Mouse (Mus musculus): ENCODE measurements around the gene Runx2.

Gene Runx2

DNA sequence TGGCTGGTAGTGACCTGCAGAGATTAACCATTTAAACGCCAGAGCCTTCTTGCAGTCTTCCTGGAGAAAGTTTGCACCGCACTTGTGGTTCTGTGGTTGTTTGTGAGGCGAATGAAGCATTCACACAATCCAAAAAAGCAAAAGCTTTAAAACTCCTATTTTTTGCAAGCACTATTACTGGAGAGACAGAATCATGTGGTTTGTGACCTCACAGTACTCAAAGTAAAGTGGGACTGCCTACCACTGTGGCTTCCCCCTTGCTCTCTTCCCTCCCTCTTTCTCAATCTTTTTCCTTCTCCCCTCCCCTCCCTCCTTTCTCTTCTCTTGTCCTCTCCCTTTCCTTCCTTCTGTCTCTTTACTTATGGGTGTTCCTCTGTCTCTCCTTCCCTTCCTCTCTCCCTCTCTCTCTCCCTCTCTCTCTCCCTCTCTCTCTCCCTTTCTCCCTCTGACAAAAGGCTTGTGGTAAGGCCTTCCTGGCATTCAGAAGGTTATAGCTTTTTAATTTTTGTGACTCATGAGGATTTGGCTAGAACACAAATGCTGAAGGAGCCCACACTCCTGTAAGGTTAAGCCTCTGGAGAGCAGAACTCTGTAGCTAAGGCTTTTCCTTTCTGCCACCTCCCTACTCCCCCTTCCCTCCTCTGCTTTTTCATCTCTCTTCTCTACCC is at the start of gene Runx2:
Runx2 (minus strand) TSS at position 290 of the 668 bp plus-strand sequence.
- no peak for DNase-seq (ENCODE audit: low spot score)

DNA sequence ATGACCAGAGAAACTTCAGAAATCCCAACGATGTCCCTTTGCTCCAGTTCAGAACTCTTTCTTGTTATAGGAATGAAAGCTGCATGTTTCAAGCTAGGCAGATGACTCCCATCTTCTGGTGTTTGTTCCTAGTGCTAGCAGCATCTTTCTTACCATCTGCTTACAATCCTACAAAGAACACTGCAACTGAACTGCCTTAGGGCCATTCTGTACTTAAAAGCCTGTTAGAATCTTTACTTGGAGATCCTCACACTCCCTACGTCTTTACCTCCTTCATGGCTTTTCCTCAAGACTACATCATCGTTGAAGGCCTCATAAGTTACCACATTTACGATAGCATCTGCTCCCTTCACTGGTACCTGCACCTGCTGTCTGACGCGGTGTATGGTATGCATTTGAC is 48.6 kb upstream of the Runx2 start:
- no peak for DNase-seq (ENCODE audit: low spot score)

DNA sequence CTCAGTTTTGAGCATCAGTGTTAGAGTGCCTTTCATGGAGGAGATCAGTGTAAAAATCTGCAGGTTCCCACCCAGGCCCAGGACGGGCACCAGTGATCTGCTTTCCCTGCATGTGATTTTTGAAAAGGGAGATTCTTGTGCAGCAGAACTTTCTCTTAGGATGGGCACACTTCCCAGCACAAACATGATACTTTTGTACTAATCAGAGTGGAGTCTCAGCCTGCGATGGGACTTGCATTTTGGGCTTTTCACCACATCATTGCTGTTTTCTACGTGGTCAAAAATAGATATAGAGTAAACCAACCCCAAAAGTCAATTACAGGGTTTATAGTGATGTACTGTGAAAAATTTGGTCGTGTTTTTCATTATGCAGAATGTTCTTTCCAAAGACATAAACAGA is 27.6 kb upstream of the Runx2 start:
- no peak for DNase-seq (ENCODE audit: low spot score)

DNA sequence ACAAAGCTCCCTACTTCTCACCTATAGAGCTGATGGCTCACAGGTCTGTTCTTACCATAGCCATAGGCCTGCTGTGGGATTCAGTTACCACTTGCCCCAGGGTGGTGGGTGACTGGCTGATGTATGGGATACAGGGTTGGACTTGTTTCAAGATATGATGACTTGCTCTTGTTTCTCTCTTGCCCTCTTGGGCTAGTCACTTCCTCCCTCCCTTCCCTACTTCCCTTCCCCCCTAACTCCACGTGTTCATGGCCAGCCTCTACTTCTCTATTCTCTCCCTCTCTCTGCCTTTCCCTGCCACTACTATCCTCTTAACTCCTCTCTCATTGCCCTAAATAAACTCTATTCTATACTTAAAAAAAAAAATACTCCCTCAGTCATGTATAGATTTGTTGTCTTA is 16.6 kb upstream of the Runx2 start:
- DNase-seq (ENCODE audit: low spot score): no peak

DNA sequence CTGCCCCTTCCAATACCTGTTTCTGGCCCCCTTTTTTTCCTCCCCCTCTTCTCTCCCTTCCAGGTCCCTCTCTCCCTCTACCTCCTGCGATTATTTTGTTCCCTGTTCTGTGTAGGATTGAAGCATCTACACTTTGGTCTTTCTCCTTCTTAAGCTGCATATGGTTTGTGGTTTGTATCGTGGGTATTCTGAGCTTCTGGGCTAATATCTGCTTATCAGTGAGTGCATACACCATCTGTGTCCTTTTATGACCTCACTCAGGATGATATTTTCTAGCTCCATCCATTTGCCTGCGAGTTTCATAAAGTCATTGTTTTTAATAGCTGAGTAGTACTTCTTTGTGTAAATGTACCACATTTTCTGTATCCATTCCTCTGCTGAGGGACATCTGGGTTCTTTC is 15.0 kb upstream of the Runx2 start:
- no peak for DNase-seq (ENCODE audit: low spot score)

DNA sequence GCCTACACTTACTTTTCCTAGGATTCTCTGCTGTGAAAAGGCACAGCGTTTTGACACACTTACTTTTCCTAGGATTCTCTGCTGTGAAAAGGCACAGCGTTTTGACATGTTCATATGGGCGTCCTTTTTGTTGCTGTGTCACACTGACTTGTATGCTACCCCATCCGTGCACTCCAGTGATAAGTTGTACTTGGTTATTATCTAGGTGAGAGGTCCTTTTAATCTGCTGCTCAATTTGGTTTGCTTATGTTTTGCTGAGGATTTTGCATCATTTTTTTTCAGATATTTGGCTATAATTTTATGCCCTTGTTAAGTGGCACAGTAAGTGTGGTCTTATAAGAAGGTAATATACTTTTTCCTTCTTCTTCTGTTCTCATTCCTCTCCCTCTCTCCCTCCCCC is 13.4 kb upstream of the Runx2 start:
- DNase-seq (ENCODE audit: low spot score): peak; percentile 11

DNA sequence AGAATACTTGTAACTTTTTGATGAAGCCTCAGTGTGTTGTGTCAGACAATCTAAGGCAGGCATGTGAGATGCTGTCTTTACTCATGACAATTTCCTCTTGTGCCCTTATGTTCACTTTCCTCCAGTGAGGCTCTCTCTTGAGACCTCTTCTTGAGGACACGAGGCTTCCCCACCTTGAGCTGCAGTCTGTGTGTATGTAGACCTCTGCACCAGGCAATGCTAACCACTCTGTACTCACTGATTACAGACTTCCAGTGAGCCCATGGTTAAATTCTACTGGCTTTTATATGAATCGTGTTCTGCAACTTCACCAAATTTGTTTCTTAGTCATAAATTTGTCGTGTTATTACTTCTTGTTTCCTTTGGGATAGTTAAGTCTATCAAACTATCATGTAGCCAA is 12.5 kb upstream of the Runx2 start:
- DNase-seq (ENCODE audit: low spot score): no peak

DNA sequence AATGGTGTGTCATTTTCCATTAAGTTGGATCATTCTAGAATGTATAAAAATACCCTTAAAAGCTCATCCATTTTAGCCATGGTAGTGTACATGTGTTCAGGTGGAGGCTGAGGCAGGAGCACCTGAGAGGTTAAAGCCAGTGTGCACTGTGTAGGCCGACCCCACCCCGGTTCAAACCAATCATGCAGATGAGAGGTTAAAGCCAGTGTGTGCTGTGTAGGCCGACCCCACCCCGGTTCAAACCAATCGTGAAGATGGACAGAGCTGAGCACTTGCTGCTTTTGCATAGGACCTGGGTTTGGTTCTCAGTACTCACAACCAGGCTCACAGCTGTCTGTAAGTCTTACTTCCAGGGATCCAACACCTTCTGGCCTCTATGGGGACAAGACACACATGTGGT is 7.3 kb upstream of the Runx2 start:
- no peak for DNase-seq (ENCODE audit: low spot score)

DNA sequence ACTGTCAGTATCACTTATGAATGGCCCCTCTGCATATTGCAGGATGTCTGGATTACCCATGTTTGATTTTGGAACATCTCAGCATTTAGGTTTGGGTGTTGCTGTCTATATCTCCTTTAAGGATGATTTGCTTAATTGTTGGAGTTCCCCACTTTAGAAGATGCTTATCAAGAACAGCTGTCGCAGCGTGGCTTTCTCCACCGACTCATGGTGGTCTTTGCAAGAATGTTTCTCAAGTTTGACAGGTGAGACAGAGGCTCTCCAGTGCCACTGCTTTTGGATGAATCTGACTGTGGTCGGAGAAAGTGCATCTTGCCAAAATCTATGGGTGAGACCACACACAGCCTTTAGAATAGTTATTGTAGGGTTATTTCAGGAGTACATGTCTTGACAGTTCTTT is 5.2 kb upstream of the Runx2 start:
- no peak for DNase-seq (ENCODE audit: low spot score)

DNA sequence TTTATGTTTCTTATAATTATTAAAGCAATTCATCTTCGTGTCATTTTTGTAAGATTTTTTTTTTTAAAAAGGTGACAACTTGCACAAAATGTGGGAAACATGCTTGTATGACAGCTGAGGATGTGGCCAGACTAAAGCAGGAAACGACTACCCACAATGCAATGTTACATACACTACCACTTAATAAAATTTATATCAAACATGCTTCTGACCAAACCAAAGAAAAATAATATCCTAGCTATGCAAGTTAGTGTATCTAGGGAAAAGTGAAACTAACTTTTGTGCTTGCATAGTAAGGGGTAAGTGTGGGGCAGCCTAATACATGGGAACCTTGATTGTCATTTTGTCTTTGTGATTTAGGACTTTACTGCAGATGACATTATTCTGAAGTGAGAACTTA is 4.2 kb upstream of the Runx2 start:
- DNase-seq (ENCODE audit: low spot score): no peak

DNA sequence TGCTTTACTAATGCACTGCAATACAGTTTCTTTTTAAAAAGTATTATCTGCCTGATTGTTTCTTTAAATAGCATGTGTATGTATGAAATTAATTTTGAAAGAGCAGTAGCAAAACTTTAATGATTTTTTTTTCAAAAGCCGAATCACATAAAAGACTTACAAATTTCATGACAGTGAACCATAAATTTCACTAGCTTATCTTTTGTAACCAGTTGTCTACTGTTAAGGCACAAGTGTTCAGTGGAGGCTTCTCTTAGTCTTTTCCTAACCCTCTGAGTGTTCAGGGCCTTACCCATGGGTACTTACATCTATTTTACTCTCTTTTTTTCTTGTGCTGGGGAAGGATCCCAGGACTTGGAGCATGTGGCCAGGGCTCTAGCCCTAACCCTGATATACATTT is 7.6 kb downstream of the Runx2 start:
- no peak for DNase-seq (ENCODE audit: low spot score)

DNA sequence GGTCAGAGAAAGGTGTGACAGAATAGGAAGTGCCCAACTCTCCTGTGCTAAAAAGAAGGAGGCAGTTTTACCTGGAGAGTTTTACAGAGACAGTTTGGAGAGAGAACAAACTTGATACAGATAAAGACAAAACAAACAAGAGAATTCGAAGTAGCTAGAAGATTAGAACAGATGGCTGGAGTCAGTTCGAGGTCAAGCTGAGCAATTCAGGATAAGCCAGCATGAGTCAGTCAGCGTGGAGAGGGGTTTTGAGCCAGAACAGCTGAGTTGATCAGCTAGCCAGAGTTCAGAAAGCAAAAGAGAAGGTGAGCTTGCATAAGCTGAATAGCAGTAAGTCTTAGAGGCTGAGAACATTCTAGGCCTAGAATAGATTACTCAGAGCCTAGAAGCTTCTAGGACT is 17.3 kb downstream of the Runx2 start:
- no peak for DNase-seq (ENCODE audit: low spot score)

DNA sequence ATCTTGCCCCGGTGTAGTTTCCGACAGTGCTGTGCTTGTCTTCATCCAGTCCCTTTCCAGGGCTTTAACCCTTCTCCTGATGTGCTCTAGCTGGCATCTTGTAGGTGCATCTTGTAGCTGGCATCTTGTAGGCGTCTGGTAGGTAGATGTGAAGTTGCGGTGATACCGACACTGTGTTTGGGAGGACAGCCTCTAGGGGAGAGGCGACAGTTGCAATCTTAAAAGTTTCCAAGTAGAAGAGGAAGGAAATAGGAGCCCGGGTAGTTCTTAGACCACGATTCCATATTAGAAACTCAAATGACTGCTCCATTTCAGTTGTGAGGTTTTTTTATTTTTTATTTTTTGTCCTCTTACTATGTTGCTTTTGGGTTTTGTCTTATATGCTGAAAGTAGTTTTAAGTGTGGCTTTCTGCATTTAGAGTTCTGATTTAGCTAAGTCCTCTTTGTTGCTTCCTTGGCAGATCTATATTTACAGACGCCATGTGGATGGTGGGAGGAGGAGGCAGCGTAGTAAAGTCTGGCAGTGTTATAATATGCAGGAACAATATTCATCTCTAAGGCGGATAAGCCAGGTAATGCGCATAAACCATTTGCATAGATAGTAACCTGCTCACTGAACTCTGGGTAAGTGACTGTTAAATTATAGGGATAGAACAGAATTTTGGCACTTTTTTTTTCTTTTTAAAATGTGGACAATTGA is 22.2 kb downstream of the Runx2 start:
- no peak for DNase-seq (ENCODE audit: low spot score)

DNA sequence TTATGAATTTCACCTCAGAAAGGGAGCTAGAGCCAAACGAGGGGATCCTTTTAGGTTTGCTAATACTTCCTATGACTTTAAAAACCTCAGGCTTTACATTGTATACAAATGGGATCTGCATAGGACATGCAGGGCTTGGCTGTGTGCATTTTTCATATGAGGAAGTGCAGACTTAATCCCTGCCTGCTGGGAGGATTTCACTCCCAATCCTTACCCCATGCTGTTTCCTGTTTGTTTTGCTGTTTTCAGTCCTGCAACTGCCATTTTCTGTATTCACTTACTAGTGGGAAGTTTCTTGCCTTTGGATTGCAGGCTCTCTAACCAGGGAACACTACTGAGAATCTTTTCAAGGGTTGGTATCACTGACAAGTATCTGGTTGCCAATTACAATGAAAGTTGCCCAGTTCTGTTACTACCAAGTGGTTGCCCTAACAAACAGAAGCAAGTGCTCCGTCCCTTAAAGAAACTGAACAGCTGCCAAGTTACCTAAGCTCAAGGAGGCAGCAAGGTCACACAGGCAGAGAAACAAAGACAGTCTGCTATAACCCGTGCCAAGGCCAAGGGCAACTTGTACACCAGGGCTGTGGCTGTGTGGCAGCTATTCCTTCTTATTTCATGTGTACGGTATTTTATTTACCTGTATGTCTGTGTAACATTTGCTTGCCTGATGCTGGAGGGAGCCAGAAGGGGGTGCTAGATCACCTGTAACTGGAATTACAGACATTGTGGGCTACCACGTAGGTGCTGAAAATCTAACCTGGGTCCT is 25.4 kb downstream of the Runx2 start:
- no peak for DNase-seq (ENCODE audit: low spot score)

DNA sequence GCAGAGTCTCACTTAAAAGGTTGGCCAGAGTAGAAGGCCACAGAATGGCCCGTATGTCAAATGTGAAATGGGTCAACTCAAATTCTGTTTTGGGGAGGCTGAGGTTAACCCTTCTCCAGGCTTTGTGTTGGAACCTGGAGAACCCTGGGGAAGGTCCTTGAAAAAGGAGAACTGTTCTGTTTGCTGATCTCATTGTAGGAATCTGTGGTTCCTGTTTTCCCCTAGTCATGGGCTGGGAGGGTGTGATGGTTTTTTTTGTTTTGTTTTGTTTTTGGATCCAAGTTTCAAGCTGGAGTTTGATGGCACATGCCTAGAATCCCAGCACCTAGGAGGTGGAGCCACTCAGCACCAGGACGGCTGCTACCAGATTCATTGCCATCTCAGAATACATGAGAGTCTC is 31.5 kb downstream of the Runx2 start:
- no peak for DNase-seq (ENCODE audit: low spot score)

DNA sequence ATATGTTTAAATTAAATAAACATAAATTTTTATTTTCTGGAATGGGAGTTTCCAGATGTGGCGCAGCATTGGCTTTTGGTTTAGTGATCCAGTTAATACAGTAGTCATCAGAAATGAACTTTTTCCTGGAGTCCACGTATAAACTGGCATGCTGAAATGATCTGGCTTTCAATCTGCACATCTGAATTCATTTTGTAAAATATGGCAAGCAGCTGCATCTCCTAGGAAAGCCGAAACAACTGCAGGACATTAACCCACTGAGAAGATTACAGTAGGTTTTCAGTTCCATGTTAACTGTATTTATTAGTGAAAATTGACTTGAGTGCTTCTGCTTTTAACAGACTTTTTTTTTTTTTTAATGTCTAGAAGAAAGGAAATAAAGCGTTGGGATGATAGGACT is 32.2 kb downstream of the Runx2 start:
- no peak for DNase-seq (ENCODE audit: low spot score)

DNA sequence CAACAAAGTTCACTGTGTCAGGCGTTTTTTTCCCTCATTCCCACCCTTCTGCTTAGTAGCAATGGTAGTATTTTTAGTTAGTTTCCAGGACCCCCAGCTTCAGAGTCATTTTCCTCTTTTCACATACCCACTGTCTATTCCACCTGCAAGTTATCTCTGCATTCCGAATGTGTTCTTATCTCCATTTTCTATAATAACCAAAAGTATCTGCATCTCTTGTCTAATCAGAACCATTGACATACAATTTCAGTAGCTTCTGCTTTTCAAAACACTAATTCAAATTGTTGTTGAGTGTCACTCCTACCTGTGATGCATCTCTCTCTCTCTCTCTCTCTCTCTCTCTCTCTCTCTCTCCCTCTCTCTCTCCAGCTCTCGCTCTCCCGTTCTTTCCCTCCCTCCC is 34.2 kb downstream of the Runx2 start:
- no peak for DNase-seq (ENCODE audit: low spot score)

DNA sequence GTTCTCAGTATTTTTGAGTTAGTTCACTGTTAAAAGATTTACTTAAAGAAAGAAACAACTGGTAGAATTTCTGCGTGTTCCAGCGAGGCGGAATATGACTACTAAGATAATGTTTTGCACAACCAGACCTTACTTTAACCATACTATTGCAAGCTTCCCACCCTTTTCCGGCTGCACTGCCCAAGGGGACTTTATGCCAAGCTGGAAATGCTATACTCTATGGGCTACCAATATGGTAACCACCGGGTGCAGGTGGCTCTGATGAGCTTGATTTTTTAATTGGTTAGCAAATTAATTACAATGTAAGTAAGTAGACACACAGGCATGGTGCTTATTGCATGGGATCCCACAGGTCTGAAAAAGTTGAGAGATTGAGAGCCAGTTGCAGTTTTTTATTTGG is 36.5 kb downstream of the Runx2 start:
- DNase-seq (ENCODE audit: low spot score): no peak

DNA sequence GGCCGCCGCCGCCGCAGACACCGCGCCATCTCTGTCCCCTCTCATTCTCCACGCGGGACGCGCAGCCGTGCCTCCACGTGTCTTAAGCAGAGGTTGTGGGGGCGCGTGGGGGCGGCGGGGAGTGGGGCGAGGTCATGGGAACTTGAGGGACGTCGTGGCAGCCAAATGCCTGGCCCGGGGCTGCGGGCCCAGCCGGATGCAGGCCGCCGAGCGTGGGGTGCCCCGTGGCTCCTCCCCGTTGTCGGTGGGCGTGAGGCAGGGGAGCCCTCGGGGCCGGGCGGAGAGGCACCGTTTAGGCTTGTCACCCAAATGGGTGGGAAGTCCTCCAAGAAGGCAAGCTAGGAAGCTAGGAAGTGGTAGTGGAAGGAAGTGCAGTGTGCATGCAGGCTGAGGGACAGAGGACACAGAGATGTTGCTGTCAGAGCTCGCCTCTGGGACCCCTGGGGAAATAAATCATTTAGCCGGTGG is 37.2 kb downstream of the Runx2 start:
- no peak for DNase-seq (ENCODE audit: low spot score)

DNA sequence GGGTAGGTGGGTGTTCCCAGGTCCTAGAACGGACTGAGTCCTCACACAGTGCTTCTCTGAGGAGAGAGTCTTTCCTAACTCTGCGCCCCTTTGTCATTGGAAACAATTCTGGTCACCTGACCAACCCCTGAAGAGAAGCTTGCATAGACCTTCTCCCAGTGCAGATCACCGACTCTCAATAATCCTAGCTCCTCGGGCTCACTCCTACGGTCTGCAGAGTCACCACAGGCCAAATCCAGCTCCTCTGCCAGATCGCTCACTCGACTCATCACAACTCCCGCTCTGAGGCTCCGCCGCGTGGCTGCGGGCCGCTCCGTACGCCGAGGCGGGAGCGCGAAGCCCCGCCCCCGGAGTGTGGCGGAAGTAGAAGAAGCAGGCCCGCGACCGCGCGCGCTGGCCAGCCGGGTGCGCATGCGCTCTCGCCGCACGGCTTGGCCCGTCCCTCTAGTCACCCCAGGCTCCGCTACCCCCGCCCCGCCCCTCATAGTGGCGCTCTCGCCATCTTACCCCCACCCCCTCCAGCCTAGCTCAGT is 37.8 kb downstream of the Runx2 start, which contains the start of gene Supt3:
Supt3 (plus strand) TSS at position 415 of the 533 bp plus-strand sequence.
- DNase-seq (ENCODE audit: low spot score): peak; percentile 95

DNA sequence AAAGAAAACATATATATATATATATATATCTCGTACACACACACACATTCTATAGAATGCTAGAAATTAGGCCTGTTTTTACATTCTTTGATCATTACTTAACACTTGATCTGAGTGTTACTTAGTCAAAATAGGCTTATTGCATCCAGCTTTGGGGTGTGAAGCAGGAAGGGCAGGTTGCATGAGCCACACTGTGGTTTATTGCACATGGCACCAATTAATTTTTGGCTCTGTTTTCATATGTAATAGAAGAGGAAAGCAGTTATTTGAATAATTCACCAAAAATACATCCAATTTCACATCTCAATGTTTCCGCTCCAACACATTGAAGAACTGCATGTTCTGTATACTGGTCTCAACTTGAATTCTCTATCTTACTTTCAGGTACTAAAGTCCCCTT is 42.0 kb downstream of the Runx2 start:
- no peak for DNase-seq (ENCODE audit: low spot score)

DNA sequence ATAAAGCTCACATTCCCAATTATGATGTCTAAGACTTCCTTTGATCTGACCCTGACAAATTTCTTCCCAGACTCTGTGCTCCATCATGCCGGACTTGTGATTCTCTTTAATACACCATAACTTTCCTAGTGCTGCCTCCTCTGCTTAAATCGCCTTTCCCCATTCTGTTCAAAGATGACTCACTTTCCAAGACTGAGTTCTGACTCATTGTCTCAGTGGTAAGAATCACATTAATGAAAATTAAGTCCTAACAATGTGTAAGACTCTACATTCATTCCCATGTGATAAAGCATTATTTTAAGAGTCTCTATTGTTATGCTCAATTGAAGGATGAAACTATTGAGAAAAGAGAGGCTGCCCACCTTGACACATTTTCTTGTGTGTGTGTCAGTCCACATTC is 43.7 kb downstream of the Runx2 start:
- DNase-seq (ENCODE audit: low spot score): no peak

DNA sequence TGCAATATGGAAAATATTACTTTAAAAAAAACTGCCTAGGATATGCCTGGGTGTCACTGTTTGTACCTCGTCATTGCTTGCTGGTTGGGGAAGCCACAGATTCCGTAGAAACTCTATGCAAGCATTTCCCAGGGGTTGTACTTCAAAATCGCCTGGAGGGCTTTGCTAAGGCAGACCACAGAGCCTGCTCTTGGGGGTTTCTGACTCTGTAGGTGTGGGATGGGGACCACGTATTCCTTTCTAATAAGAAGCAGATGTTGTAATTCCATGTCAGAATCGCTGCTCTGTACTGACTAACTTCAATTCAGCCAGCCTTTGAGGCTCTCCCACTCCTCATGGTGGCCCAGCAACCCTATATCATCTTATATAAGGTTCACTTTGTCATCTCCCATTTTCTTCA is 46.1 kb downstream of the Runx2 start:
- no peak for DNase-seq (ENCODE audit: low spot score)

Measured in spleen, adult 12 weeks (tissue).